Mouse (Mus musculus) inflammation-experienced regulatory T-cells, adult 6 months (primary cell): ENCODE measurements around the gene Arhgef7. TPM values are rescaled to one million over a fixed set of nuclear protein-coding genes. Genes with fewer than 3 reads are reported as not detected.

Experiments
- ATAC-seq: one replicate; pipeline ENCODE4 v1.8.0; 2017
- polyA plus RNA-seq, 3 experiments: library from polyadenylated mRNA; unstranded; fragments of 100-300 nt; shearing (Covaris generic); gene quantifications; one replicate each; pipeline ENCODE4 v1.2.1; 2017

Arhgef7 gene
- polyA plus RNA-seq, 3 experiments from 2014 or later, result 23.6 to 35.3 (median 32.0) TPM

GRCm38 (mm10) chr8:11799098-11799497 is 71.6 kb downstream of the Arhgef7 start:
- no peak for ATAC-seq

GRCm38 (mm10) chr8:11800481-11800880 is 73.0 kb downstream of the Arhgef7 start:
- ATAC-seq, result no peak

- no peak for ATAC-seq
Measured at GRCm38 (mm10) chr8:11801571-11801970, 74.0 kb downstream of the Arhgef7 start.

DNA sequence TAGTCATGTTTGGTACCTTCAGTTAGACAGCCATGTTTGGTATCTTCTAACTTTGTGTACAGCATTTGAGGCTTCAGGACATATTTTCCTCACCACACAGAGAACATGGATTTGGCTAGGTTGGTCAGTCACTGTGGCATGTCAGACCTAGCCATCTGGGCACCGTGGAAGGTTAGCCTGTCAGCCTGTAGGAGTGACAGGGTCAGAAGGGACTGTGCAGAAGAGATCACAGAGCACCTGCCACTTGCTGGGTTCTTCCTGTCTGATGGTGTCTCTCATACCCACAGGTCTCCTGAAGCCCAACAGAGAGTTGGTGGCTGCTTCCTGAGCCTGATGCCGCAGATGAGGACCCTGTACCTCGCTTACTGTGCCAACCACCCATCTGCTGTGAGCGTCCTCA is 77.4 kb downstream of the Arhgef7 start:
- no peak for ATAC-seq

GRCm38 (mm10) chr8:11806252-11806651 is 78.7 kb downstream of the Arhgef7 start:
- no peak for ATAC-seq

- no peak for ATAC-seq
Measured at GRCm38 (mm10) chr8:11807361-11807760, 79.8 kb downstream of the Arhgef7 start.

DNA sequence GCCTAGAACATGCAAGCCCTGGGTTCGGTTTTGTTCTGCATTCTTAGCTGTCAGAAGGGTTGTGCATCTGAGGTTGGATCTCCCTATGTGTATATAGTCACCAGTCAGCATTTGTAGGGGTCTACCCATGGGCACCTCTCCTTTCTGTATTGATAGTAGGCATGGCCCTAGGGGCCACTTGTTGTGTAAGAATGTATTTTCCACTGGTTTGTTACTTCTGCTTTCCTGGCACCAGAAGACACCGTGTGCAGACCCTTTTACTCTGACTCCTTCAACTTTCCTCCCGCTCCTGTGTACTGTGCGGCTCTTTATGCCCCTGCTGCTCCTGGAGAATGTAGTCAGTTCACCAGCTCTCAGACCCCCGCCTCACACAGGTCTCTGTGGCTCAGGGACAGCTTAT is 80.5 kb downstream of the Arhgef7 start:
- ATAC-seq, result no peak

DNA sequence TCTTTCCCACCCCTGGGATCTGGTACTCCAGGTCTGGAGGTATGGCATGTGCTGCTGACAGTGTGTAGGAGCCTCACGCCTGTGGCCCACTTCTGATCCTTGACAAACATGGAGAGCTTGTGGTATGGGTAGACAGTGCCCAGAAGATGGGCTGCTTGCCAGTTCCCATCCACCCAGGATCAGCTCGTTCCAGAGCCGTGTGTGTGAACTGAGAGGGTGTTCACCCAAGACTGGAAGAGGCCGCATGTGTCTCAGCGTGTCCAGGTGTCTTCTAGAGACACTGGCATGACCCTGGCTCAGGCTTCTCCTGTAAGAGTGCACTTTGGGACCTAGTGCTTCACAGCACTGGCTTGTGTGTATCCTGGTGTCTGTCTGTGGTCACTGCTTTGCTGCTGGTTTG is 82.9 kb downstream of the Arhgef7 start:
- no peak for ATAC-seq

DNA sequence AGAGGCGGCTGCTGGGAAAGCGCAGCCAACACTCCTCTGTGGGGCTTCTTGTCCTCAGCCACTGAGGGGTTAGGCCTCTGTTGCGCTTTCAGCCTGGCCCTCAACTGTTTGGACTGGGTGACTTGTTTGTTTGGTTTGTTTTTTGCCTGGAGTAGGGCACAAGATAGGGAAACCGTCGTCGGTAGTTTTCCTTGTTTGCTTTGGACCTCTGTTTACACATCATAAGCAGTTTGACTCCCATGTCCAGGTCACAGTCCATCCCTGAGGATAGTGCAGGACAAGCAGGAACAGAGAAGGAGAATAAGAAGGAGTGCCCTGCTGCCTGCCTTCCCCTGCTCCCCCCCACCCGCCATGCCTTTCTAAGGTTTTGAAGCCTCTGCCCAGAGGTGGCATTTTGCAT is 86.3 kb downstream of the Arhgef7 start:
- no peak for ATAC-seq

DNA sequence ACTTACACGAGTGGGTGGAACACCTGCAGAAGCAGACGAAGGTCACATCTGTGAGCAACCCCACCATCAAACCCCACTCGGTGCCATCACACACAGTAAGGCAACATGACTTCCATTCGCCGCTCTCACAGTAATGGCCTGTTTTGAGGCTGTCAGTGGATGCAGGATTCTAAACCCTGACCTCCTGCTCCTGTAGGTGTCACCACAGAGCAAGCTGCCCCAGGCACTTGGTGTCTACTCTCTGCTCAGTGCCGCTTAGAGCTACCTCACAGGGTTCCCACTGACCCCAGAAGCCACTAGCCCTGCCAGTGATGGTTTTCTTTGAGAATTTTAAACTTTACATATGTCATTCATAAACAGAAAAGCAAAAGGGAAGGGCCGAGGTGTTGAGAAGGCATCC is 87.7 kb downstream of the Arhgef7 start:
- no peak for ATAC-seq

- ATAC-seq, result no peak
Measured at GRCm38 (mm10) chr8:11820136-11820535, 92.6 kb downstream of the Arhgef7 start.

- no peak for ATAC-seq
Measured at GRCm38 (mm10) chr8:11820568-11820967, 93.0 kb downstream of the Arhgef7 start.

DNA sequence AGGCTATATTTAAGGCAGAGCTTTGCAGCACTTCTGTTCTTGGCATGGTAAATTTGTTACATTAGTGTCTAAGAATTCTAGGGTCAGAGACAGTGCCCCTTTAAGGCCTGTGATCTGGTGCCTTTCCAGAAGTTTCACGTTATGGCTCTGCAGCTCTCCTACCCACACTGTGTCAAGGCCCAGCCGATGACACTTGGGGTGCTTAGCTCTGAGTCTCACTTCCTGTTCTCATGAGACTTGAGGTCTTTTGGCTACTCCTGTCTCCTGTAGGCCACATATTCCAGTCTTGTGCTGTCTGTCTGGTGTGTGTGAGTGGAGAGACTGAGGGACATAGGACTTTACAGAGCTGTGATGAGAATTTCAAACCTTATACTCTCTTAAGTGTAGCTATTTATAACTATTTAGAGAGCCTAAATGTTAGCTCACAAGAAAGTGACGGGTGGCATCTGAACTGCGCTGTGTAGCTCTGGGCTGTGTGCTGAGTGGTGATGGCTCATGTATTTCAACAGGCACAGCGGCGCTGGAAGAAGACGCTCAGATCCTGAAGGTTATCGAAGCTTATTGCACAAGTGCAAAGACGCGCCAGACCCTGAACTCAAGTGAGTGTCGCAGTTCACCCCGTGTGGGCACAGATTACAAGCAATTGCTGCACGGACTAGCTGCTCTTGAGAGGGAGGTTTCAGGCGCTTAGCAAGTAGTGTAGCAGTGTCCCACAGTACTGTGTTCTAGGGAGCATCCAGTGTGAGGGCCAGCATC is 94.1 kb downstream of the Arhgef7 start:
- no peak for ATAC-seq

DNA sequence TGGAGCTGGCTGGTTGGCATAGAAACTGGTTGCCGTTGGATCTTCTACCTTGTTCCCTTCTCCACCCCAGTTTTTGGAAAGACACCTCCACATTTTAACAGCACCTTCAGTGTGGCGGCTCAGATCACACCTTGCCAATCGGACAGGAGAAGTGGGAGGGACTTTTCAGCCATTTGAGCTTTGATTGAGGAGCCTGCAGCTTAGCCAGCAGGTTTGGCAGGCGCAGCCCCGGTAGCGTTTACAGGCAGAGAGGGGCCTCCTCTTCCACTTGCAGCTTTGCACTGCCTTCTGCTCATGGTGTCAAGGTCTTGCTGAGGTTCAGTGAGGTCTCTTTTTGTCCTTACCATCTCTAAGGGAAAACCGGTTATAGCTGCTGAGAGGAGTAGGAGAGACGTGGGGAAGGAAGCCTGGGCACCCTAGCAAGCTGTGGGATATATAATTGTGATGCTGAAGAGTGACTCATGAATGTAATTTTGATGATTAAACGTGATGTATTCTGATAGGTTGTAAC is 95.1 kb downstream of the Arhgef7 start:
- no peak for ATAC-seq

DNA sequence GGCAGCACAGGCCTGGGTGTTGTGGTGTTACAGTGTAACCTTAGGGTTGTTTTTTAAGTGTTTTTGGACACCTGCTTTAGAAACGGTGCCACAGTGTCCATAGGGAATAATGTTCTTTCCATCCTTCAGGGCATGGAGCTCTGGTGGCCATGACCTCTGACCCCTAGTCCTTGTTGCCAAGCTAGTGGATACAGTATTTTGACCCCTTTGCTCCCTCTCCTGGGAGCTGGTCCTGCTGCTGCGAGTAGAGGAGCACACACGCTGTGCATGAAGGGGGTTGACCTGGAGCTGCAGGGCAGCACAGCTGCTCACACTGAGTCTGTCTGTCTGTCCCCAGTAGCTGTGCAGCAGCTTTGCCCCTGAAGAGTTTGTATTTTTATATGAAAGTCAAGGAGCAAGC is 98.2 kb downstream of the Arhgef7 start:
- ATAC-seq, result no peak

DNA sequence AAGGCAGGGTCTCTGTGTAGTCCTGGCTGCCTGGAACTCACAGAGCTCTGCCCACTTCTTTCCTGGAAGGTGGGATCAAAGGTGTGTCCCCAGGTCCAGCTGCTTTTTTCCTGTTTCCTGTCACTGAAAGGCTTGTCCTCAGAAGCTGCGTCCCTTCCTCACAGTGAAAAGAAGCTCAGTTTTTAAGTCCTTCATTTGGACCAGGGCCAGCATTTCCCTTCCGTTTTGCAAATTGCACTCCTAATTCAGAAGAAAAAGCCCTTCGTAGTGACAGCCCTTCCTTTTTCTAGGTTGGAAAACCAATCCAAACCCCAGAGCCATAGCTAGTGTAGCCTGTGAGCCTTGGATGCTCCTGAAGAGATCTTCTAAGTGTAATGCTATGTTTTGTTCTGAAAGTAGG is 99.8 kb downstream of the Arhgef7 start:
- ATAC-seq, result no peak

GRCm38 (mm10) chr8:11830214-11831046 is 102.9 kb downstream of the Arhgef7 start:
- ATAC-seq, result no peak

GRCm38 (mm10) chr8:11831174-11831573 is 103.7 kb downstream of the Arhgef7 start:
- ATAC-seq, result no peak

- ATAC-seq, result no peak
Measured at GRCm38 (mm10) chr8:11831939-11832338, 104.4 kb downstream of the Arhgef7 start.

- no peak for ATAC-seq
Measured at GRCm38 (mm10) chr8:11833157-11833556, 105.6 kb downstream of the Arhgef7 start.

- no peak for ATAC-seq
Measured at GRCm38 (mm10) chr8:11834200-11834599, 106.7 kb downstream of the Arhgef7 start.

- ATAC-seq, result no peak
Measured at GRCm38 (mm10) chr8:11834691-11835090, 107.2 kb downstream of the Arhgef7 start.

- no peak for ATAC-seq
Measured at GRCm38 (mm10) chr8:11840174-11840573, 112.7 kb downstream of the Arhgef7 start, which contains the start of gene Tex29. TSS of gene Tex29 (plus strand) at chr8:11840474.

- no peak for ATAC-seq
Measured at GRCm38 (mm10) chr8:11841571-11841970, 114.0 kb downstream of the Arhgef7 start.
